Mouse (Mus musculus): Measurements from ENCODE around the gene Rasd2.

Rasd2 gene

DNA sequence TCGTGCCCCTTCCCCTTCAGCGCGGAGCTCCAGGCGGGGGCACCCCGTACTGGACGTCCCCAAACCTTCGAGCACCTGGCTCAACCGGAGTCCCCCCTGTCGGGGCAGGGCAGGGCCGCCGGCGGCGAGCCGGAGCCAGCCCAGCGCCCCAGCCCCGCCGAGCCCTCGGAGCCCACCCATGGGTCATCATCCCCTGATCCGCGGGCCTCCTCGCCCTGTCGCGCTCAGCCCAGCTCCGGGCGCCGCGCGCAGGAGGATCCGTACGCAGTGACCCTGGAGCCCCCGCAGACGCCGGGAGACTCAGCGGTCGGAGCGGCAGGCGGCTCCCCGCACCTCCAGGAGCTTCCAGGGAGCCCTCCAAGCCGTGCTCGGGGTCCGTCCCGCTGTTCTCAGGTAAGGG lies at the start of gene Rasd2:
Gene Rasd2 (plus strand): TSS at position 259 of the 400 bp plus-strand sequence.
- peak in 1 of 2 experiments; percentile 12 for DNase-seq

DNA sequence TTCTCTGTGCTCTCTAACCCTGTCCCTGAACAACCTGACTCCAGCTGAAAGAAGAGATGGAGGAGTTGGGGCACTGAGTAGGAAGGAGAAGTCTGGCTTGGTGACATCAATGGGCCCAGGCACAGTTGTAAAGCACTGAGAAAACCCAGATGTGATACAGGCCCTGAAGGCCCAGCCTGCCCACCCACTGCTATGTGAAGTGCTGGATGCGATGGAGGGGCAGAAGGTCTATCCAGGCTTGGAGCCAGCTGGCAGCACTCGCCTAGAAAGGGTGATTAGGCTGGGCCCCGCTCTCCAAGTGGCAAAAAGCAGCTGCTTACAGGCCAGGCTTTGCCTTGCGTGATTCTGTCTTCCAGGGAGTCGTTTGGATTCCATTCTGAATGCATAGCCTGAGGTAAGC lies 44.4 kb upstream of the Rasd2 start:
- DNase-seq, result no peak

DNA sequence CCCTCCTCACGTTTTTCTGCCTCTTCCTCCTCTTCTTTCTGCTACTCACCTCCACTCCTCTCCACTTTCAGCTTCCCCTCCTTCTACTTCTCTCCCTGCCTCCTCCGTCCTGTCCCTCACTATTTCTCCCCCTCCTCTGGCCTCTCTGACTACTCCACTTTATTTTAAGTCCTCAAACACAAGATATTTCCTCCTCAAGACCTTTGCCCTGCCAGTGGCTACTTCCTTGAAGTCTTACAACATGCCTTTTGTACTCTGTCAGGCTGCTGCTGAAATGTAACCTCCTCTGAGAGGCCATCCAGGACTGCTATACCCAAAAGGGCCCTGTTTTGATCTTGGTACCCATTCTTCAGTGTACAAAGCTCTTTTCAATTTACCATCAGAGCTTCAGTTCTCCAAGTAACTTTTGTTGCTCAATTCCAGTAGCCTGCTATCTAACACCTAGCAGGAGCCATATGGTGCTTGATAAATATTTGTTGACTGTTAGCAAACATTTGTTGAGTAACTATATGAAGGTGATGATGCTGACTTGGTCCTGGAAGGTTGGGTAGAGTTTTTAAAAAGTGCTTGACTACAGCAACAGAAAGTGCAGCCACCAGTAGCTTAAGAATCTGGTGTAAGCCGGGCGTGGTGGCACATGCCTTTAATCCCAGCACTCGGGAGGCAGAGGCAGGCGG lies 41.6 kb upstream of the Rasd2 start:
- no peak for DNase-seq

DNA sequence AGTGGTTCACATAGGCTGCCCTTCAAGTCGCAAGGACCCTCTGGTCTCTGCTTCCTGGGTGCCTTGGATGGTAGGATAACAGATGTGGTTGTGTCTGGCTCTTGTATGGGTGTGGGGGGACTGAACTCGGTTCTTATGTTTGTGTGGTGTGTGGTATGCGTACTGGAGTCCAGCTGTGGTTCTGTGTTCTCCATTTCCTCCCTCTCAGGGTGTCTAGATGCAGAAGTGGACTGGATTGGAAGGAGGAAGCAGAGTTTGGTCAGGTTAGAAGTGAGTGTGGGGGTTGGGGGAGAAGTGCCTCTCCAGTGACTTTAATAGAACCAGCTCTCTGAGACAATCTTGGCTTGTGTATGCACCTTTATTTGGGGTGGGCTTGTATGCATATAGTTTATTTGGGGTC lies 20.7 kb upstream of the Rasd2 start:
- DNase-seq, result no peak

DNA sequence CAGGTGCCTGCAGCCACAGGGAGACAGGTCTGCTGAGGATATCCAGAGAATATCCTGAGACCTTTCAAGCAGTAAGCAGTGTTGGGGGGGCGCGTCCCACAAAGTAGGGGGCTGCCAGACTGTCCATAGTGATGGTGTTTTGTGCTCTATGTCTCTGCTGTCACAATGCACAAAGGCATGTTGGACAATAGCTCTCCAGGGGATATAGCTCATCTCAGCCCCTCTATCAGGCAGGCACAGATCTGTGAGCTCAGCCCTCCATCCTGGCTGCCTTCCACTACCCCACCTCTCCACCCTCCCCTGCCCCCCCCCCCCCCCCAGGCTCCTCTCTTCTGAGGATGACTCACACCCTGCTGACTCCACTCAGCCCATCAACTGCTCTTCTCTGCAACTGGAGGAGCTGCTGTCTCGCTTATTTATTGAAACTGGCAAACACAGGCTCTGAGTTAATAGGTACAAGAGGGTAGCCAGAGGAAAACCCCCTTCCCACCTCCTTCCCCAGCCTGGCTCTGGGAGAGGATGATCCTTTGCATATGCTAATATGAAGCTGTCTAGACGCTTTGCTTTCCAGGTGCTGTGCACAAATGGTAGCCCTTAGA lies 19.2 kb upstream of the Rasd2 start:
- DNase-seq, result no peak

DNA sequence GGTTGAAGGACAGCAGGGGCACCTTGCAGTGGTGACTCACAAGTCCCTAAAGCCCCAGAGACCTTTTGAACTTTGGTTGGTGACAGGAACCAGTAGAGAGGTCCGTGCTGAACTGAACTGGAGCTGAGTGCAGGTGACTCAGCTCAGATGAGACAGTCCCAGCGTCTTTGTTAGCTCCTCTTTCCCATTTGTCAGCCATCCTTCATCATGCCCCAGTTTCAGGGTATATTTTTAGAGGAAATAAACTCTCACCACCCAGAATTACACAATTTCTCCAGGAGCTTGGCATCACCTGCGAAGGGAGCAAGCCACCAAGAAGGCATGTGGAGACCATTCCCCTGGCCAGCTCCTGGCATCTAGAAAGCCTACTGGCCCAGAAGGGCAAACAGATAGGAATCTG lies 16.6 kb upstream of the Rasd2 start:
- no peak for DNase-seq

DNA sequence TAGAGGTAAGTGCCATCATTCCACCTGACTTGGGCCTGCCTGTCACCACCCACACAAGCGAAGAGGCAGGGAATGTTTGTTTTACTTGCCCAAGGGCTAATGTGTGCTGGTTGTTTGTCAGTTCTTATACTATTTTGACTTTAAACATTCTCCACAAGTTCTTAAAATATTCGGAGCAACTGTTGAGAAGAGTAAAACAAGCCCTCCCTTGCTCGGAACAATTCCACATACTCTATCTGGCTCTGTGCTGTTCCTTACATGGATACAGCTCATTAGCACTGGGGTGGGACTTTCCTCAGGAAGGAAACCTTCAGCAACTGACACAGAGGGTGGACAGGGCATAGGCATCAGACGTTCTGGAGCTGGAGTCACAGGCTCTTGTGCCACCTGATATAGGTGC lies 15.9 kb upstream of the Rasd2 start:
- DNase-seq, result no peak

DNA sequence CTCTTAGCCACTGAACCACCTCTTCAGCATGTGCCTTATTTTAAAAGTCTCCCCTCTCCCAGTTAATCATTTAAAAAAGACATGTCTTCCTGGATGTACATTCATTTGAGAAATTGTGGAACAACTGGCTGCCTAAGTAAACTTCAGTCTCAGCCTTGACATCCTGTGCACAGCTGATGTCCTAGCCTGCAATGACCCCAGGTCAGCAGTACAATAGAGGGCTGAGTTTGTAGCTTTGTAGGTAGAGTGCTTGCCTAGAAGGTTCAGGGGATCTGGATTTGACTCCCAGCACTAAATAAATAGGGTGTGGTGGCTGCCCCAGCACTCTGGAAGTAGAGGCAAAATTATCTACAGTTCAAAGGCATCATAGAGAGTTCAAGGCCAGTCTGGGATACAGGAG lies 15.4 kb upstream of the Rasd2 start:
- no peak for DNase-seq

DNA sequence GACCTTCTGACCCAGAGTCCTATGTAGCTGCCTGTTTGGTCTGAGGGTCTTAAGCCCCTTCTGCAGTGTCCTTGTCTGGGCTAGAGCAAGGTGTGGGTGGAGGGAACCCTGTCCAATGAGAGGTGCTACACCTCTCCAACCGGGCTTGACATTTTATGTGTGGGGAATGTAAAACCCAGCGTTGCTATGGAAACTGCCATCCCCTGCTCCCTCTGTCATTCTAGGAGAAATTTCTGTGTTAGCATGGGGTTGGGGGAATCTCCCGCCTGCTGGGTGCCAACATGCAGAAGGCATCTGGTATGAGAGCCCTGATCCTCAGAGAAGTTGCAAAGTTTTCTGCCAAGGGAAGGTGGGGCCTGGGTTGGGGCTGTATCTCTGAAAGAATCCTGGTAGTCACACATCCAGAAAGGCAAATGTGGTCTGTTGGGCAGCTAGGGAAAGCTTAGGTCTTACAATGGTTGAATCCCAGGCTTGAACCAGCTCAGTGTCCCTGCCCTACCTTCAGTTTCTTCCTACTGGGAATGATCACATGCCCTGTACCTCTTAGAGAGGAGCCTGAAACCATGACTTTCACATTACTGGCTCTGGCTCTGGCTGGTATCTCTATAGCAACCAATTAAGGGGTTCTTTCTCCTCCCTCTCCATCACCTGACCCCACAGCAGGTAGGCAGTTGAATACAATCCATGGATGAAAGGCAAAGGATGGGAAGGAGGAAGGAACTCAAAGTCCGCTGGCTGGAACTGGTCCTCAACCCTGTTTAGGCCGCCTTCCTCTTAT lies 14.6 kb upstream of the Rasd2 start:
- no peak for DNase-seq

DNA sequence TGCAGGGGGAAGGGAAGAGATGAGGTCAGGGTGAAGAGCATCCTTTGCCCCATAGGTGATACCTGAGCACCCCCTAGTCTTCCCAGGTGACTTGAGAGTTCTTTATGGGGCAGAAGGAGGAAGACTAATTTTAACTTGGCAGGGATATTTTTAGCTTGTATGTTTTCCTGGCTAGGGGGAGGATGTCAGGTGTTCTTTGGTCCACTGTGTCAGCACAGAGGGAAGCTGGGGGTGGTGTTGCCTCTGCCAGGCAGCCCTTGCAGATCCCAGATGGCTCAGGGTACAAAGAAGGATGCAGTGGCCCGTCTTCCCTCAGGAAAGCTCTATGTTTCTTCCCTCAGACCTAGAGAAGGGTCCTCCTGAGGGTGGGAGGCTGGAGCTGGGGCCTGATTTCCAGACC lies 13.8 kb upstream of the Rasd2 start:
- DNase-seq, result no peak

DNA sequence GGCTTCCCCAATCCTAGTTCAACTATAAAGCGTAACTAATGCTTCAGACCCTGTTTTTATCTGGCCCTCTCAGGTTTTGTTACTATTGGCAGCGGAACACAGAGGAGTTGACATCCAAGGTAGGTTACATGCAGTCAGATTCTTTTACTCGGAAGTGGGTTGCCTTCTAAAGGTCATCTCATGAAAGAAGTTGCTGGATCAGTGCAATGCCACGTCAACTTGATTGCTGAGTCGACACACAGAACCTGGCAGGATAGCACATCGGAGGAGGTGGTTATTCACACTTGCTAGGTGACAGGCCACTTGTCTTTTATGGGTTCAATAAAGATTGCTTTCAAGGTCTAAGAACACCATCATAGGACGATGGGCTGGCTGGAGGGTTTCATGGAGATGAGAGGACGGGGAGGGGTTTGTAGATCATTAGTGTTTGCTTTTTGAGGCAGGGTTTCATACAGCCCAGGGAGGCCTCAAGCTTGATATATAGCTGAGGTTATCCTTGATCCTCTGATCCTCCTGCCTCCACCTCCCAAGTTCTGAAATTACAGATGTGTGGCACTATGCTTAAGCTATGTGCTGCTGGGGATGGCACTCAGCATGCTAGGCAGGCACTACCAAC lies 11.6 kb upstream of the Rasd2 start:
- no peak for DNase-seq

DNA sequence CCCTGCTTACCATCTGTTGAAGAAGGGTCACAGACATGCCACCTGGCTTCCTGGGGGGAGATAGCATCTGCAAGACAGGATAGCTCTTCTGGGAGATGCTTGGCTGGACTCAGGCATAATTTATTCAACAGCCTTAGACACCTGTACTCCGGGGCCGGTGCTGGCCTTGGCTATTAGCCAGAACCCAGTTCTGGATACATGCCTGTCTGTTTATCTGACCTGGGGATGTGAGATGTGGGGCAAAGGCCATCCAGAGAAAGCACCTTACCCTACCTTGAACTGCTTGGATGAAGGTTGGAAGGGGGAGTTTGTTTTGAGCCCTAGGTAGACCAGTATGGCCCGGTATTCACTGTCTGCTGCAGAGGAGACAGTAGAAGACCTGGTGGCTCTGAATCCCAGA lies 10.8 kb upstream of the Rasd2 start:
- DNase-seq, result peak in 1 of 2 experiments; percentile 11

DNA sequence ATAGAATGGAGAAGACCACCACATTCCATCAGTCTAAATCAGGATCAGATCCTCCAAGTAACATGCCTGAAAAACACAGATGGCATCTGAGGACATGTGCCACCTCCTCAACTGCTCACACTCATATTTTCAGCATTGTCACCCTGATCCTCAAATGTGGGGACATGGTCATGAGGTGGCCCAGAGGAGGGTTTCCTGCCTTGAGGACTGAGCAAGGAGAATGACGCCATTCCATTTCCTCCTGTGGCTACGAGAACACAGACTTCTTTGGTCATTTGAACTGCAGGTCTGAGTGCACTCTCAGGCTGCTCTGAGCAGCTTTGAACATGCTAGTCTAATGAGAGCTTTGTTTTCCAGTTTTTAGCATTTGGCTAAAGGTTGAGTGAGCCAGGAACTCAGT lies 10.3 kb upstream of the Rasd2 start:
- DNase-seq, result no peak

DNA sequence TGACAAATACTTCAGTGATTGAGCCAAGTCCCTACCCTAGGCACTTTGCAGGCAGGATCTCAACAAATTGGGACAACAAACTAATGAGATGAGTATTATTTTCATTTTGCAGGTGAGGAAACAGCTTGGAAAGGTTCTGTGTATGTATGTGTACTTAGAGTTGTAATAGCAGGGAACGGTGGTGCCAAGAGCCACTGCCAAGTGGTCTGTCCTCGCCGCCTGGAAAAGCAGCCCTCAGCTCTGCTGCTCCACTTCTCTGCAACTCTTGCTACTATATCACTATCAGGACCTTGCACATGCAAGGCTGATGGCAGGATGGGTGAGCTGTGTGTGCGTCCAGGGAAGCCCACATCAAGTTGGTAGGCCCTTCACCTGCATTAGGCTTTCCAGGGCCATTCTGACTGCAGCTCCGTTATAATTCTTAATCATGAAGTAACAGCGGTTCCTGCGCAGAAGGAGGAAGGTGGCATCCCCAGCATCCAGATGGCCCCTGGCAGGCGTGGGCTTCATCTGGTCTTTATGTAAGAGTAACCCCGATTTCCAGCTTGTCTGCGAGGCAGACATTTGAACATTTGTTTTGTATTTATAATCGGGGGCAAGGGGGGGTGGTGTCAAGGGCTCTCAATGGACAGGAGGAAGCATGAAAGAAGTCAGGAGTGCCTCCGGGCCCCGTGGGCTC lies 9.4 kb upstream of the Rasd2 start:
- no peak for DNase-seq

DNA sequence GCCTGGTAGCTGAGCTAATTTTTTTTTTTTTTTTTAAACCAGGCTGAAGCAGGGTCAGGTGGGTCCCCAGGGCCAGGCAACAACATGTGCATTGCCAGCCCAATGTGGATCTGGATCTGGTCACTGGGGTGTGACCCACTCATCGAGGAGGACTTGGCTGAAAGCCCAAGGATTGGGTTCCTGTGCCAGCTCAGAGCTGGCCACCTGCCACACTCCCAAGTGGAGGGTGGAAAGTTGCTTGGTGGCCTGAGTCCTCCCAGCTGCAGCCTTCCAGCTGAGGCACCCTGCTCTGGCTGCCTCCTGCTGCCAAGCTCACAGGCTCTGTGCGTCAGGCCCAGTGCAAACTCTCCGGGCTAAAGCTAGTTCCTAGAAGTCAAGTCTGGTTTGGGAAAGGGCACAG lies 2.3 kb upstream of the Rasd2 start:
- peak; percentile 88 to 91 for DNase-seq

DNA sequence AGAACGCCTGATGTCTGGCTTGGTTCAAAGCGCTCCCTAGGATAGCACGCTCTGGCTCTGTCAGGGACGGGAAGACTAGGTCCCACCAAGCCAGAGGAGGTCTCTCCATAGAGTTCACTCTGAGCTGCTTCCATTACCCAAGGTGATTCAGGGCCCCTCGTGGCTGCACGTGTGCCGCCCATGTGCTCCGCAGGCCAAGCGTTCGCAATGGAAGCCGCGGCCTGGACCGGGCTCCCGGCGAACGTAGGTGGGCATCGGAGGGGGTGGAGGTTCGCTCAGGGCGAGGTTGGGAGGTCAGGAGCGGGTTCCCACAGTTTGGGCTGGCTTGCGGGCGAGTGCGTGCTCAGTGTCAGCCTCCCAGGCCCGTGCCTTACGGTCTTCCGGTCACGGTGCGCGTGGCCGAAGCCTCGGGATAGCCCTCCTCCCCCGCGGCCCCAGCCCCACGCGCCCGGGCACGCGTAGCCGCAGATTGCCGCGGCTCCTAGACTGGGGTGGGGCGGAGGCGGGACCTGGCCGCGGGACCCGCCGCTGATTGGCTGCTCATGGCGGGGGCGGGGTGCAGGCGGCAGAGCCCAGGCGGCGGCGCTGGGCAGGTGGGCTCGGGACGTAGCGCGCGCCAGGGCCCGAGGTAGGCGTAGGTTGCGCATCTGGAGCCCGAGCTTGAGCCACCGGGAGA lies 975 bp upstream of the Rasd2 start:
- DNase-seq, result peak; percentile 87 to 93

DNA sequence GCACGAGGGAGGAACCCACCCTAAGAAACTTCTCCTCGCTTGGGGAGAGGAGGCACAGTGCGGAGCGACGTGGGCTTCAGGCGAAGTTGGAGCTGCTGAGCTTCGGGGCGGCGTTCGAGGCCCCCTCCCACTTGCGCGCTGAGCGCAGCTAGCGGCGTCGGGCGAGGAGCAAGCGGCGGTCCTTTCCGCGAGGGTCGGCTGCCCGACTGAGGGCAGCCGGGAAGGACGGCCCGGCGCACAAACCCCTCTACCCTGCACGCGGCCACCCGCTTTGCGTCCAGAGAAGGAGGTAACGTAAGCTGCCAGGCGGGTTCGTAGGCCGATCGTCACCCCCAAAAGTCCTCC lies 465 bp upstream of the Rasd2 start:
- no peak for DNase-seq

DNA sequence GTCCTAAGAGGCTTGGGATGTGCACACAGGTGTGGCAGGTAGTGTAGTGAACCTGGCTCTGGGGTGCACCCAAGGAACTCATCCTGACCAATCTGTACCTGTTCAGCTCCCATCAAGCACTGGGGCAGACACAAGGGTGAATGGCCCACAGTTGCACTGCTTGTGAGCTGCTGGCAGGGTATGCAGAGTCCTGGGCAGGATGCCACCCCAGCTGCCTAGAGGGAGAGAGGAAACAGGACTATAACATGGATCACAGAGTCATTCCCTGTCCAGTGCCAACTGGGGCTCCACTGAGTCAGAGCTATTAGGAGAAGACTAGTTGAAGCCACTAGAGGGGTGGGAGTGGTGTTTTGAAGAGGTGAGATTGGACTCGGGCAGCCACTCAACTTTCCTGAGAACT lies 1.3 kb downstream of the Rasd2 start:
- peak in 1 of 2 experiments; percentile 28 for DNase-seq

DNA sequence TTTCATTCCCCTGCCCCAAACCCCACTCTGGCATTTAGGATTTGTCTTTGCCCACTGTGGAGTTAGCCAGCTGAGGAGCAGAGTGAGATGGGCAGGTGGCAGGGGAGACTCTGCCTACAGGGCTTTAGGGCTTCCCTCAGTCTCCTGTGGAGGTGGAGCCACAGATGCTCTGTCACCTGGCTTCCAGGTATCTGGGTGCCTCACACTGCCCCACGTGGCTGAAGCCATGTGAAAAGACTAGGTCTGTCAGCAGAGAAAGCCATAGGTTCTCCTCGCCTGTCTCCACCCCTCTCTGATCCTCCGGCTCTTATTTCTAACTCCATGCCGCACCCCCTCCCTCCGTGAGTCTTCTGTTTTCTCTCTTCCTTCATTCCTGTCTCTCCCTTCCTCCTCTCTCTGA lies 2.2 kb downstream of the Rasd2 start:
- no peak for DNase-seq

DNA sequence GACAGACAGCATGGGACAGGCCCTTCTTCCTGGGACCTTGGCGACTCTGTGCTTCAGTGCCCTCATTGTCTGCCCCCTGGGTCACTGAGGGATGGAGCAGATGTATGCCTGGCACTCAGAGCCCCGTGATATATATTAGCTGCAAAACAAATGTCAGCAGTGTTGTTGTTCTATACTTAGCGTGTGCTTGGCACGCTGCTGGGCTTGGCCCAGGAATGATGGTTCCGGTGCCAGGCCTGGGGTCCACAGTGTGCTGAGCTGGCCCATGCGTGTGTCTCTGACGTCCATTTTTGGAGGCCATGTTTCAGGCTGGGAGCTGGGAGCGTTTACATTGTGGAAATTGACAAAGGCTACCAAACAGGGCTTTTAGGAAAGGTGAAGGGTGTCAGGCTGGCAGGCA lies 3.1 kb downstream of the Rasd2 start:
- no peak for DNase-seq

DNA sequence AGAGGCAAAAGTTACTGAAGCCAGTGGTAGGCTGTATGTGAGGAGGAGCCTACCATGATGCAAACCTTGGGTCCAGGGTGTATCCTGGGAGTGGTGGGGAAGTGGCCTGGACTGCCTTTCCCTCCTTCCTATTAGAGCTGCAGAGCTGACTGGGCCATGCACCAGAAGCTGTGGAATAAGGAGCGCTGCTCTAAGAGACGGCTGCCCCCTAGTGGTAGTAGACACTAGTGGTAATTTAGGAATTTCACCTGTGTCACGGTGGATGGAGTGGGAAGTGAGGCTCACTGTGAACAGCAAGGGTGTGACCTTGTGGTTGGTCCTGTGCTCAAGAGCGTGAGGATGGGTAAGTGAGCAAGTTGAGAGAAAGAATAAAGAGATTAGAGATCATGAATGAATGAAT lies 4.2 kb downstream of the Rasd2 start:
- DNase-seq, result peak; percentile 85 to 88

DNA sequence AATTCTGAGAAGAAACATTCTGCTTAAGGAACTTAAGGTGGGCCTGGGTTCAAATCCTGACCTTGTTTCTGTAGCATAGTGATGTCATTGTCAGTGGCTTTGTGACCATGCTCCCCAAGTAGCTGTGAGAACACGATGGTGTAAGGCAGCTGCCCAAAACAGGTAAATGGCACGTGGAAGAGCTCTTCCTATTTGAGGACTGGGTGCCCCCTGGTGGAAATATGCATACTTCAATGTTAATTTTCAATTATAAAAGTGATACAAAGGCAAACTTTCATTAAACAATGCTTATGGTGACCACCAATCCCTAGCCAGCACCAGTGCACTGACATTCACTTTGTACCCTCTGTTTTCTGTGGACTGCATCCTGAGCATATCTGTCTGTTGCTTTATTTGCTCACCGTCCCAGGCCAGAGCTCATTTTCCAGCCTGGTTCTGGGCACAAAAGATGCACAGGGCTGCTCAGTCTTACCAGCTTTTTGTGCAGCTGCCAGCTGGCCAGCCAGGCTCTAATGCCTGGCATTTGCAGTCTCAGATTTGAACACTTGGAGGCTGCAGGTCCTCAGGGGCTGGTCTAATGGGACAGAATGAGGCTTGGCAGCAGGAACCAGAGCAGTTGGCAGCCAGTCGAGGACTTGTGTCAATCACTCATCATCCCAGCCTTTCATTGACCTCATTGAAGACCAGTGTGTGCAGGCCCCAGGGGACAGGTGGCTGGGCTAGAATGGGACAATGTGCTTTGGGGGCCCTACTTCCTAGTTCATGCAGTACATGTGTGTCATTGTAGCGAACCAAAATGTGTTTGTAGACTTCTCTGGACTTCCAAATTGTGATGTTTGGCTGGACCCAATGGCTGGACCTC lies 6.4 kb downstream of the Rasd2 start:
- peak; percentile 31 to 59 for DNase-seq
